Mouse (Mus musculus) heart, postnatal 0 days (tissue): ENCODE data around the gene Npr1. TPM values are rescaled to one million over a fixed set of nuclear protein-coding genes. Genes with fewer than 3 reads are reported as not detected.

Source experiments
- ATAC-seq: fragments of 200-750 bp; cut with Nextera tagmentation; 2 replicates; pipeline ENCODE4 v1.8.0; 2017; ENCODE audit warnings: low read depth, moderate number of reproducible peaks, moderate library complexity; ENCODE audit not compliant: insufficient read depth
- DNase-seq: peaks from one replicate; pipeline ENCODE4 v3.0.0-alpha.2; 2016; ENCODE audit warnings: low spot score
- H3K27ac ChIP-seq: fragments of 300-500 bp; sonication (generic); 2 replicates; pipeline ENCODE4 v1.5.1; 2014; ENCODE audit warnings: low read depth, mild to moderate bottlenecking
- H3K27me3 ChIP-seq: fragments of 300-500 bp; sonication (generic); 2 replicates; pipeline ENCODE4 v1.6.1; 2014; ENCODE audit warnings: low read length, mixed read lengths; ENCODE audit not compliant: control insufficient read depth, insufficient read depth
- H3K36me3 ChIP-seq: fragments of 300-500 bp; sonication (generic); replicated peaks from 2 replicates; pipeline ENCODE4 v1.6.1; 2014; ENCODE audit warnings: low read length, mixed read lengths; ENCODE audit not compliant: control insufficient read depth, insufficient read depth
- H3K4me1 ChIP-seq: fragments of 300-500 bp; sonication (generic); 2 replicates; pipeline ENCODE4 v1.6.1; 2014; ENCODE audit warnings: antibody characterized with exemption; ENCODE audit not compliant: control insufficient read depth, insufficient read depth
- H3K4me2 ChIP-seq: fragments of 300-500 bp; sonication (generic); 2 replicates; pipeline ENCODE4 v1.6.1; 2014; ENCODE audit warnings: low read depth, mild to moderate bottlenecking, low read length, moderate library complexity
- H3K4me3 ChIP-seq: fragments of 300-500 bp; sonication (generic); 2 replicates; pipeline ENCODE4 v1.5.1; 2014; ENCODE audit warnings: low read depth, low read length
- H3K9ac ChIP-seq: fragments of 300-500 bp; sonication (generic); replicated peaks from 2 replicates; pipeline ENCODE4 v1.6.1; 2014; ENCODE audit warnings: low read depth, low read length, mixed read lengths
- H3K9me3 ChIP-seq: fragments of 300-500 bp; sonication (generic); replicated peaks from 2 replicates; pipeline ENCODE4 v1.6.1; 2016; ENCODE audit warnings: low read length; ENCODE audit not compliant: control insufficient read depth
- CTCF ChIP-seq: IDR thresholded peaks from 2 replicates; pipeline ENCODE4 v1.5.1; 2016; ENCODE audit warnings: antibody characterized with exemption, control low read depth, low read depth
- EP300 ChIP-seq: IDR thresholded peaks from 2 replicates; pipeline ENCODE4 v1.6.1; 2016; ENCODE audit warnings: antibody characterized with exemption, low read depth
- WGBS: fragments of 180-500 bp; shearing (Covaris S2); extraction: QIAGEN DNeasy Blood & Tissue Kit; methylation state at CpG from one replicate; pipeline ENCODE4 v1.1.7; 2014; 5-methylcytosine and 5-hydroxymethylcytosine counted together
- polyA plus RNA-seq: library from polyadenylated mRNA; unstranded; fragments of >200 nt; fragmentation: Nextera tagmentation; extraction: Ambion mirVana; gene quantifications from 2 replicates; pipeline ENCODE4 v1.2.1, GENCODE M21; 2015
- total RNA-seq: library from RNA; depleted of rRNA; stranded (reverse); fragments of >200 nt; gene quantifications from 2 replicates; pipeline ENCODE4 v1.2.3, GENCODE M21; 2014; ENCODE audit warnings: low replicate concordance

Npr1 gene
- total and polyA plus RNA-seq, 2 experiments from 2014 or later = 11.2 to 30.9 TPM

DNA sequence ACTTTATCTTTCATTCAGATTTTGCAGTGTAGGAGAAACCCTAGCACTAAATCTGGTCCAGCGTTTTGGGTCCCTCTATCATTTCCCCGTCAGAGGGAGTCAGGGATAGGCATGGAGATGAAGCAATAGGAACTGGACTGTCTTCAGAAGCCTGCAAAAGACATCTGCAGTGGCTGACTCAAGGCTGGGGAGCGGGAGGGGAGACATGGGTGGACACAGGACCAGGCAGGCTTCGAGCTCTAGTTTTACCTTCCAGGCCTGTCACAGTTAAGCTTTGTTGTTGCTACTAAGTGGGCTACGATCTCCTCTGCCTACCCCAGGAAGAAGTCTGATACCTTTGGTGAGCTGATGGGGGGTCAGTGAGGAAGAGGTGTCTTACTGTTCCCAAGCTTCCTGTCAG lies 46.6 kb upstream of the Npr1 start:
- no peak overlapping the region for H3K27ac ChIP-seq
- WGBS = 73% methylated on average over 5 of the region's 5 CpGs
- no peak for DNase-seq

DNA sequence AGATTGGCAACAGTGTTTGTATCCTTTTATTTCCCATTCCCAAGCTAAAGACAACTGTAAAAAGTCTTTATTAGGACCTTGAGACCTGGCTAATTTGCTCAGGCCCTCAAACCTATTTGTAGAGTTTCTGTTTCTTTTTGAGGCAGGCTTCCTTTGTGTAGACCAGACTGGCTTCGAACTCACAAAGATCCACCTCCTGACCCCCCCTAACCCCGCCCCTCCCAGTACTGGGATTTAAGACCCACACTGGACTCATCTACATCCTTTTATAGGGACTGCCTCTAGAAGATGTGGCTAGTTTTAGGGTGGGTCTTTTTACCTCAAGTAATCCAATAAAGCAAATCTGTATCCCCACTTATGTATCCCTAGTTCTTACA lies 44.1 kb upstream of the Npr1 start:
- Histone ChIP-seq H3K4me3 (peak overlapping the region; percentile 93), H3K4me2 (peak overlapping the region; percentile 56), H3K9me3 (no peaks in the 10 kb centered on the region), H3K27ac (peak overlapping the region; percentile 97), H3K4me1 (peaks cover 30% of the 10 kb centered on the region), H3K27me3 (no peaks in the 10 kb centered on the region), H3K9ac (no peak overlapping the region), H3K36me3 (peaks cover 26% of the 10 kb centered on the region)
- ATAC-seq = no peak
- DNase-seq = no peak
- TF ChIP-seq EP300 = no peak
- no peak for TF ChIP-seq CTCF
- 26% methylated on average over 2 of the region's 2 CpGs for WGBS

More for the DNA sequence above, 46.6 kb upstream of the Npr1 start:
- ATAC-seq = no peak
- Histone ChIP-seq H3K4me2 (peak overlapping the region; percentile 82; the same call in 1 of the 2 replicates), H3K4me1 (peaks cover 40% of the 10 kb centered on the region), H3K9ac (no peak overlapping the region), H3K27me3 (no peaks in the 10 kb centered on the region), H3K9me3 (no peaks in the 10 kb centered on the region), H3K4me3 (no peak overlapping the region), H3K36me3 (peaks cover 3% of the 10 kb centered on the region; the same call in 1 of the 2 replicates)
- TF ChIP-seq CTCF (no peak), EP300 (no peak)

DNA sequence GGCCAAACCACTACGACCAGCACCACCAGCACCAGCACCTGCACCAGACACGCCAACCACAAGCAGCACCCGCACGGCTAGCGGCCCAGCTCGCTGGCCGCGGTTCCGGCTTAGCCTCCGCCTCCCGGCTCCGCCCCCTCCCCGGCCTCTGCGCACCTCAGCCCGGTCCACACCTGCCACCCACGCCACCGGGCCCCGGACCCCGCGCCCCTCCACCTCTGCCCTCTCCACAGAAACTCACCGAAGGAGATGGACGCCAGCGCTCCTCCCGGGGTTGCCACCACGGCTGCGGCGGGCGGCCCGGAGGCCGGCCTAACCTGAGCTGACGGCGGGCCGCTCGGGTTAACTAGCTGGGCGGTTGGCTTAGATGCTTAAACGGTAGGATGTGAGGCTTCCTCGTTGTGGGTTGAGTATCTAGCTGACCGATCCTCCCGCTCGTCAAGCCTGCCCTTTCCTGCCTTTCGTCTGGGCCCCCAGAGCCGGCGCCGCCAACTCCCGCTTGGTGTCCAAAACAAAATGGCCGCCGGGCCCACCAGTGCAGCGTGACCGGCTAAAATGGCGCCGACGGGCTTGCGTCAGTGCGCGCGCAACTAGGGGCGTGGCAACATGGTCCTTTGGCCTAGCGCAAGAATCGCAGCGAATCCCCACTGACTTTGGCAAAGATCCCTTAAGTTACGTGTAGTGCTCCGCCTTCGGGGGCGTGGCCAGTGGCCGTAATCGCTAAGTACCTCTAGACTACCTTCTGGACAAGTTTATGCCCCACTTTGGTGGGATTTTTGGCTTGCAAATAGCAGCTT lies 43.5 kb upstream of the Npr1 start, which contains the start of gene Chtop:
TSS of gene Chtop (minus strand) at position 549 of the 797 bp plus-strand sequence.
- 1% methylated on average over 62 of the region's 66 CpGs for WGBS
- H3K27me3 ChIP-seq = no peaks in the 10 kb centered on the region
- peaks cover 30% of the 10 kb centered on the region for H3K4me1 ChIP-seq
- peak; percentile 98 for DNase-seq
- H3K9ac ChIP-seq = peak within 1 kb of the TSS; percentile 97
- H3K36me3 ChIP-seq = peaks cover 32% of the 10 kb centered on the region
- peak; percentile 89 for ATAC-seq
- peak within 1 kb of the TSS; percentile 97 for H3K27ac ChIP-seq
- H3K4me3 ChIP-seq = peak within 1 kb of the TSS; percentile 93
- peak within 1 kb of the TSS; percentile 73 for H3K4me2 ChIP-seq
- H3K9me3 ChIP-seq = no peaks in the 10 kb centered on the region
- TF ChIP-seq EP300 = peak; percentile 84
- TF ChIP-seq CTCF = no peak

DNA sequence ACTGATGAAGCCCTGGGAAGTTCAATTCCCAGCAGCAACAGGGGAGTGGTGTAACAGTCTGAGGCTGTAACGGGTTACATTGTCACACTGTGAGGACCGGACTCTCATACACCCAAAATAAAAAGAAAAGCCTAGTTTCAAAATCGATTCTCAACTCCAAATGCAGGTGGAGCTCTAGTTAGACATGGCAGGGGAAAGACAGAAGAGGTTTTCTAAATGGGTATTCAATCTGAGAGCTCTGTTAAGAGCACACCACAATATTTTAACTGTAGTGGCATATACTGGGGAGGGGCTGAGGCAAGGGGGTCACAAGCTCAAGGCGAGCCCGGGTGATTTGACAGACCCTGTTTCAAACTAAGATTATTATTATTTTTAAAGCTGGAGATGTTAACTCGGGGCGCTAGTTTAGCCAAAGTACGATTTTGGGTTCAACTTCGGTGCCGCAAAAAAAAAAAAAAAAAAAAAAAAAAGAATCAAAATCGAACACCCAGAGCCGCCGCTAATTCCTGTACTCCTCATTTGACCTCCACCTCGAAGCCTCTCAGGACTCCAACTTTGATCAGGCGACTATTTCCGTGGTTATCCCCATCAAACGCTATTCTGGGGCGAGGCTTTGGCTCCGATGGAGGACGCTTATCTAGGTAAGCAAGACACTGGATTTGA lies 42.8 kb upstream of the Npr1 start:
- ATAC-seq (no peak), DNase-seq (no peak)
- WGBS = 2% methylated on average over 20 of the region's 20 CpGs
- Histone ChIP-seq H3K9ac (peak overlapping the region; percentile 97), H3K4me3 (peak overlapping the region; percentile 93), H3K4me2 (peak overlapping the region; percentile 73), H3K27me3 (no peaks in the 10 kb centered on the region), H3K36me3 (peaks cover 39% of the 10 kb centered on the region), H3K4me1 (peaks cover 23% of the 10 kb centered on the region), H3K27ac (peak overlapping the region; percentile 97), H3K9me3 (no peaks in the 10 kb centered on the region)
- no peak for TF ChIP-seq EP300

DNA sequence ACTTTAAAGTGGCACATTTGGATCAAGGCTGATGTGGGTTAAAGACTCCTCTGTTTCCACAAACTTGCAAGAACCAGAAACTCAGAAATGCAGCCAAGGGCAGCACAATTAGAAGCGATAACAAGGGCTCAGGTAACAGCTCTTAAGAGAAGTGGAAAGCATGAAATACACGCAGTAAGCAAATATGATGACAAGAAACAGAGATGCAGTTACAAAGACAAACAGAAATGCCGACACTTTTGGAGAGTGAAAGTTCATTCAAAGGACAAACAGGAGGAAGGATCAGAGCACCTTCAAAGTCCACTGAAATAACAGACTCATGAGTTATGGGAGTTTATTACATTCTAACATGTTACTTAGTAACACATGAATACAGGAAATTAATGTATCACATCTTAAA lies 40.7 kb upstream of the Npr1 start:
- H3K36me3 ChIP-seq = peaks cover 59% of the 10 kb centered on the region
- H3K9me3 ChIP-seq = no peaks in the 10 kb centered on the region
- DNase-seq (no peak), ATAC-seq (no peak)
- 50% methylated on average over 3 of the region's 3 CpGs for WGBS
- H3K4me3 ChIP-seq = no peak overlapping the region
- H3K4me1 ChIP-seq = peaks cover 11% of the 10 kb centered on the region
- H3K27me3 ChIP-seq = no peaks in the 10 kb centered on the region
- no peak overlapping the region for H3K9ac ChIP-seq
- H3K4me2 ChIP-seq = no peak overlapping the region
- H3K27ac ChIP-seq = no peak overlapping the region
- TF ChIP-seq EP300 (no peak), CTCF (no peak)
